Mouse (Mus musculus) c-Kit-positive CD71-positive TER-119-positive erythroid progenitor cells, embryonic 14.5 days (primary cell): ENCODE measurements at regions not wholly inside any gene's neighbourhood (a gene's known extent, or its start where the extent isn't known, plus 50 kb on each side); places are given as distances from the start of the nearest gene placed in this dataset.

Source experiments
- DNase-seq: peaks from one replicate; pipeline ENCODE4 v3.0.0-alpha.2; 2013; ENCODE audit warnings: low spot score

DNA sequence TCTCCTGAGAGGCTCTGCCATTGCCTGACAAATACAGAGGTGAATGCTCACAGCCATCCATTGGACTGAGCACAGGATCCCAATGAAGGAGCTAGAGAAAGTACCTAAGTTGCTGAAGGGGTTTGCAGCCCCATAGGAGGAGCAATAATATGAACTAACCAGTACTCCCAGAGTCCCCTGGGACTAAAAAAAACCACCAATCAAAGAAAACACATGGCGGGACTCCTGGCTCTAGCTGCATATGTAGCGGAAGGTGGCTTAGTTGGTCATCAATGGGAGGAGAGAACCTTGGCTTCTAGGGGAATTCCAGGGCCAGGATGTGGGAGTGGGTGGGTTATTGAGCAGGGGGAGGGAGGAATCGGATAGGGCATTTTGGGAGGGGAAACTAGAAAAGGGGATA lies 207.8 kb downstream of the Otol1 start:
- DNase-seq = no peak

DNA sequence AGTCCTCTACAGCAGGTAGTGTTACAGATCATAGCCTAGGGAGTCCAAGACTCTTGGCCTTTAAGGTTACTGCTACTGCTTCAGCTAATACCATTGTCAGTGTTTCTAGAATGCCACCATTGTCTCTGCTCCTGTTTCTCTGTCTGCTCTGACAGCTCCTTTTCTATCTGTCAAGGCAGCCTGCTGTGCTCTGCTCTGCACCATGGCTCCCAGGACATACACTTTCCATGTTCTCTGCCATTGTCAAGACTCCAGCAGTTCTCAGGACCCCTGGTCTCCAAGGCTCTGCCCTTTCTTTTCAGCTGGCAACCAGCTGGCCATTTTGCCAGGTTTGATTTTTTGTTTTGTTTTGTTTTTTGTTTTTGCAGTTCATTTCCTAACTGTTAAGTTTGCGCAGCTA lies 208.7 kb downstream of the Otol1 start:
- no peak for DNase-seq

DNA sequence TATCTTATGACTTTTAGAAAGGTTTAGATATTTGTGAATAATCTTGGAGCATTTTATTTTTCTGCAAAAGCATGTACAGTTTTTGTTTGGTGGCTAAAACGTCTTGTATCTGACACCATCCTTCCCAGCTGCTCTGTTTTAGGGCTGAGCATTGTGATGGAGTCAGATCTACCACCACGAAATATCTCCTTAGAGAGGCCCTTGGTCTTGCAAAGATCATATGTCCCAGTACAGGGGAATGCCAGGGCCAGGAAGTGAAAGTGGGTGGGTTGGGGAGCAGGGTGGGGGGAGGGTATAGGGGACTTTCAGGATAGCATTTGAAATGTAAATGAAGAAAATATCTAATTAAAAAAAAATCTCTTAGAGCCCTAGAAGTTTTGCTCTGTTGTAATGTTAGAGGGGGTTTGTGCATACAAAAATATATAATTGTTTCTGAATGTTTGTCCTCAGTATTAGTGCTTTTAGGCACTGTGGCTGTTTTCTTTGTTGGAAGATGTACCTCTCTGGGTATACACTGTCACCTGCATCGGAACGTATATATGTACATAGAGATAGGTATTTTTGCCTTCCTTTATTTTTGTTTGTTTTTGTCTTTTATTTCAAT lies 211.4 kb downstream of the Otol1 start:
- no peak for DNase-seq

DNA sequence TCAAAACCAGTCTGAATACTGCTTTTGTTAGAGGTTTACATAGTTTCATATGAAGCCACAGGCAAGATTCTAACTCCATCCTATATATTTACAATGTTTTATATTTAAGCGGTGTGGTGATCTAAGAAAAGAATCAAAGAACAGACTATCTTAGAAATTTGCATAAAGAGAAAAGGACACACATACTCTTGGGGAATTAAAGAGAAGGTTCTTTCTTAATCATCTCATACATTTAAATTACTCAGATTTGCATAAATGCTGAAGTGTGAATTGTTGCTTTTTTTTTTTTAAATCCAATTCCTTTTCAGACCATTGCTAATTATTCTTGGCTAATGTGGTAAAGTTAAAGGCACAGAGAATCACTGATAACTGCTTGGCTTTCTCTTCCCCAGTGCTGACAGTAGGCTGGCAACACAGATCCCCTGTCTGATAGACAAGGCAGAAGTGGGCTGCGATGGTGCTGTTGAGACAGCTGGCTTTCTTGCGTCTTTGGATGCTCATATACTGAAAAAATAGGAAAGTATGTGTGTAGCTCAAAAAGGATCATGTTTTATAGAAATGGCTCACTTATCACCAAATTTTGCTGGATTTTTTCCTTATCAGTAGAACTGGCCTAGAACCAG lies 216.1 kb downstream of the Otol1 start:
- no peak for DNase-seq

DNA sequence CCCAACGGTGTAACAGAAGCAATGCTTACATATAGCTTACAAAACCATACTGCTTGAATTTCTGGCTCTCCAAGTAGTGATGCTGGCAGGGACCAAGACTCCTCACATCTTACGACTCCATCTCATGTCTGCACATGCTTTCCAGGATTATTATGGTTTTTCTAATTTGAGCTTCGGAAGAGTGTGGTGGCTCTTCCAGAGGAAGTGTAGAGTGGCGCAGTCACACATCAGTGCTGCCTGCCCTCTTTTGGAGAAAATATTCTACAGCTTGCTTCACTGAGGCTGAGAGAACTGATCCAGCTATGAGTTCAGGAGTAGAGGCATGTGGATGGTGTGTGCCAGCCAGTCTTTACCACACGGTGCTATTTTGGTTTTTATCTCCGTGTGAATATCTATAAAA lies 217.4 kb downstream of the Otol1 start:
- DNase-seq = no peak

DNA sequence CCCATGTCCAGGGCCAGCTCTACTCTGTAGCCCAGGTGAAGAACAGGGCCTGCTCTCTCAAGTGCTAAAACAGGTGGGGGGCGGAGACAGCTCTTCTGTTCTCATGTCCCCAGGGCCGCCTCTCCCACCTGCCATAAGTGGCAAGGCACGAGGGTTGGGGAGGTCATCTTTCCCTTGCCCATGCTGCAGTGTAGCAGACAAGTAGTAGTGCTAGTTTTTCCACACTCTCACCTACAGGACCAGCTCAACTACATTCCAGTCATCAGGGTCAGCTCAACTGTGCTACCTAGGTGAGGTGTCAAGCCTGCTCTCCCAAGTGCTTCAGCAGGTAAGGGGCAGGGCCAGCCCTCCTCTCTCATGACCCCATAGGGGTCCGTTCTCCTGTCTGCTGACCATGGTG lies 219.8 kb downstream of the Otol1 start:
- no peak for DNase-seq

DNA sequence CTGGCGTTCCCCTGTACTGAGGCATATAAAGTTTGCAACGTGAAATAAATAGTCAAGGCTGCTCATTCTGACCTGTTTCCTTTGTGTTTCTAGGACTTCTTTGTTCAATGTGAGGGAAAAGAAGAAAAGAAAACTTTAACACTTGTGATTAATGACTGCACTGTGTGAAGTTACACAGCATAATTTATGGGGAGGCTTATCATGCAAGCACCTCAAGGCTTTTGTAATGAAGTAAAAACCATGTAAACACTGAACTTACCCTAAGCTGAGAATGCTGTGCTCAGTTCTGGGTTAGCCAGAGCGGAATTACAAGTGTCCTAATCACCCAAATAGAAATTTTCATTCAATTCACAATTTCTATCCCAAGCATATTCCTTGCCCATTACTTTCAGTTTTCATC lies 241.2 kb downstream of the Otol1 start:
- no peak for DNase-seq

DNA sequence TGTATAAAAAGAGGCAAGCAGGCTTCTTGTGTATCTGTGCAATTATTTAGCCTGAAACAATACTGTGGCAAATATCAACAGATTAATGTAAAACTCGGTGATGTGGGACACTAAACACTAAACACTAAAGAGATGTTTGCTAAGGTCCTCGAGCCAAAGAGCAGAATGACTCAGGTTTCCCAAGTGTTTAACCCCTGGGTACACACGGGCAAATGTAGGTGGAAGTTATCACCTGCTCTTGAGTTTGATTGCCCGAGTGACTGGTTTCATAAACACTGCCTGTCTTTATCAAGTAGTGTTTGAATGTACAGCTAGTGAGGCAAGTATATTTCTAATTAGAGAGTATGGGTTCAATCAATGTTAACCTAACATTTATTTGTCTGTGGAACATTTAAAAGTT lies 242.5 kb downstream of the Otol1 start:
- DNase-seq = no peak

DNA sequence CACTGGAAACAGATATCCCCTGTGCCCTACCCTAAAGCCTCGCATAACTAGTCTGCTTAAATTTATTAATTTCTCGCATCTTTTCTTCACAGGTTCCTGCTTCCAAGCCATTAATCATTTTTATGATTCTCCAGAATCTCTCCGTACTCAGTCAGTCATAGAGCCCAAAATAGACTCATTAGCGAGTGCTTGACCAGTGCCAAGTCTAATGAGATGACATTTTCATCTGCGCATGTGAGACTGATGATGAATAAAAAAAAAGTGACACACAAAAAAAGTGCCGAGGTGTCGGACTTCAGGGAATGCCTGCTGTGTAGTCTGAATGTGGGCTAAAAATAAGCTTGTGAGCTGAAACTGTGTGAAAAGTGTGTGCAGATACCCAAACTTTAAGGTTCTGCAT lies 243.3 kb downstream of the Otol1 start:
- no peak for DNase-seq

DNA sequence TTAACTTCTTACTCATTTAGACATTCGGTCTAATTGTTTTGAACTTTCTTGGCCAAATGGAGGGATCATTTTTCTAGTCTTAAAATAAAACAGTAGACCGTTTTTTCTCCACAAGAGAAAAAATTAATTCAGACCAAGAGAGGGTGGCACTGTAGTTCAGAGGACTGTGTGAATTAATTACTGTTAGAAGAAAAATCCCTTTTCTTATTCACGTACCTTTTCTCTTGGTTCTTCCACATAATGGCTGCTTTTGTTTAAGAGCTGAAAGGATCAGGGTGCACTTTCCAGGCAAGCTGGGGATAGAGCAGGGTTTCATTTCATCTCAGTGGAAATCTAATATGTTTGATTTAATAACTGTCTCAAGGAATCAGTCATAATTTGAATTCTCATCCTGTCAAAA lies 255.9 kb downstream of the Otol1 start:
- no peak for DNase-seq

DNA sequence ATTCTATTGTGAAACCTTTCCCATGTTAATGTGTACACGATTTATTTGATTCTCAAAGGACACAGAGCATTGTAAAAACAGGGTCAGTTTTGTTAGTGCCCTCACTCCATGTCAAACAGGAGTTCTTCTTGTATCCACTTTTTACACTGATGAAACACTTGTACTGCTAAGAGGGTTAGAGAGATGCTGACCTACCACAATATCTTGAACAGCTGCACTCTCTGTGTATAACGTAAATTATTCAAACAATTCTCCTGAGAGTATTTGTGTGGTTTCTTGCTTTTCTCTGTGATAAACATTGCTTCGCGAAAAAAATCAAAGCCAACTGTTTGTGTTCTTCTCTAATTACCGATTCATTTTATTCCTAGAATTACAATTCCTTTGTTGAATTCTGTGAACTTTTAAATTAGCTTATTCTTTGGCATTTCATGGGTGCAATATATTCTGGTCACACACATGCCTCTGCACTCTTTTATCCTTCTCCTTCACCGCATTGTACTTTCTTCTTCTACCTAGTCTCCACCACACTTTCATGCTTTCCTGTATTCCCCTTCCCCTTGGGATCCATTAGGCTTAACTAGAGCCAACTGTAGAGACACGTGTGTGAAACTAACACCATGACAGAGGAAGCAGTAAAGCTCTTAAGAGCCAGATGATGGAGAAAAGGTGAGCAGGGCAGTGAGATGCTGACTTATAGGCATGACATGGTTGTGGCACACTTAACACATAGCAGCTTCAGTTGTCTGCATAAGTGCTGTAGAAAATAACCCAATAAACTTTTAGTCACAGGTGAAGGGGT lies 281.4 kb downstream of the Otol1 start:
- DNase-seq = no peak

DNA sequence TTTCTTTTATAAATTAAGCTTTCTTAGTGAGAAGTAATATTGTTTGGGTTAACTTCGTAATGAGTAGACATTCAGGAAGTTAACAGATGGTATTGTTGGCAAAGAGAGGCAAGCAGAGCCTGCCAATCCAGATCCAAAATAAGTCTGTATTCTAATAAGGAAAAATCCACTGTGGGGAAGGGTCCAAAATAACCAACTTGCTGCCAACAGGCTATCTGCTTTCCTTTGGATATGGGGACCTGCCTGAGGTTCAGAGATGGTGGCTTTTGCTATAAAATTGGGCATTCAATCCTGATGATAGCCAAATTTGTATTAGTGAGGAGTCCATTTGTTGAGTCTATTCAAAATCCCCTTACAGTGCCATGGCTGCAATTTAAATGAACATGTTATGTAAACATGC lies 300.1 kb downstream of the Otol1 start:
- DNase-seq = no peak

DNA sequence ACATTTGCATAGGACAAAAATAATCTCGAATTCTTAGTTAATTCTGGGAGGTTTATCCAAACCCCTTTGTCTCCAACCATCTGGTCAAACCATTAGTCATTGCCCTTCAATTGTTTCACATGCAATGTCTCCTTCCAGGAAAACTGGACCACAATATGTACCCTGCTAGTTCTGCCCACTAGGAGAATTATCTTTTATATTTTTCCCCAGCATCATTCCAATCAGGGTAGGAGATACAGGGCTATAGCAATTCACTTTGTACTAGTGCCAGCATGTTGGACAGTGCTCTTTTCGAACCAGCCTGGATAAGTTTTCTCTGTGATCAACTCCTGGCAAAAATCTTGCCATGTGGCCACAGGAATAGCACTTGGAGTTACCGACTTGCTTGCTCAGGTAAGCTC lies 300.6 kb downstream of the Otol1 start:
- no peak for DNase-seq

DNA sequence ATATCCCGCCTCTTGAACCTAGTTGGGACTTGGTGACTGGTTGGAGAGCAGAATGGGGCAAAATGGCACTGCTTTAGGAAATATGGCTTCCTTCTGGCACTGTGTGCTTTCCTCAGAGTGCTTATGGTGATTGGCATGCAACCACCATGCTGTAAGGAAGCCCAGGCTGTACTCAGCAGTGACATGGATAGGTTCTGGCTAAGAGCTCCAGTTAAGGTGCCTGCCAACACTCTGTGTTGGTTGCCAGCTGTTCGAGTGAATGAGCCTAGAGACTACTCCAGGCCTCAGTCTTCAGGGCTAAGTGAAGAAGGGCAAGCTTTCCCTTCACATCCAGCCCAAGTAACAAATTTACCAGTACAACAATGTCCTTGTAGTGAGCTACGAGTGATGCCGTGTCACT lies 301.9 kb downstream of the Otol1 start:
- DNase-seq = no peak

DNA sequence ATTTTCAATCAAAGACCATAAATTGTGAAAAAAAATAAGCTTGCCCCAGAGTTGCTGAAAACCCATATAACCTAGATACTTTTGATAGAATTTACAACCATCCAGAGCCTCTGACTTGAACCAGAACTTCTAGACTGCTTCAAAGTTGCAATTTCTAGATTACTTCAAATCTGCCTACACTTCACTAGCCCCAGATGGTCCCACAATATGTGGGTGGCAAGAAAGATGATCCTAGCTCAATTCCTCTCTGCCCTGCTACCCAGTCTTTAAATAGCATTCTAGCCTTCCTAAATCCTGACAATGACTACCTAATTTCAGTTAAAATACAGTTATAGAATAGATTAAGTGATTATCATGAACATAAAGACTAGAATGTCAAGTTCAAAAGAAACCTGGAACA lies 303.6 kb downstream of the Otol1 start:
- DNase-seq = no peak

DNA sequence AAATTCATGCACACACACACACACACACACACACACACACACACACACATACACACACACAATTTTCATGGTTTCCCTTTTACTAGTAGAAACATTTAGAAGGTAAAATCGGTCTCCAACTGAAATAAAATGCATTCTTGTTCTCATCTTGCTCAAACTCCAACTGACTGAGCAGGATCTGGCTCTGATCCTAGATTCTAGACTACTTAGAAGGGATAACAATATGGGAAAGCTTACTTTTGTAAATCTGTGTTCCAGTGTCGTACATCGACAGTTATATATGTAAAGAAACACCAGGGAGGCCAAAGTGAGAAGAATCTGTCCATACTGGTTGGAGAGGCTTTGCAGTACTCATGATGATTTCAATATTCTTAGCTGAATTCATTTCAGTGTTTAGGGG lies 304.6 kb downstream of the Otol1 start:
- no peak for DNase-seq

DNA sequence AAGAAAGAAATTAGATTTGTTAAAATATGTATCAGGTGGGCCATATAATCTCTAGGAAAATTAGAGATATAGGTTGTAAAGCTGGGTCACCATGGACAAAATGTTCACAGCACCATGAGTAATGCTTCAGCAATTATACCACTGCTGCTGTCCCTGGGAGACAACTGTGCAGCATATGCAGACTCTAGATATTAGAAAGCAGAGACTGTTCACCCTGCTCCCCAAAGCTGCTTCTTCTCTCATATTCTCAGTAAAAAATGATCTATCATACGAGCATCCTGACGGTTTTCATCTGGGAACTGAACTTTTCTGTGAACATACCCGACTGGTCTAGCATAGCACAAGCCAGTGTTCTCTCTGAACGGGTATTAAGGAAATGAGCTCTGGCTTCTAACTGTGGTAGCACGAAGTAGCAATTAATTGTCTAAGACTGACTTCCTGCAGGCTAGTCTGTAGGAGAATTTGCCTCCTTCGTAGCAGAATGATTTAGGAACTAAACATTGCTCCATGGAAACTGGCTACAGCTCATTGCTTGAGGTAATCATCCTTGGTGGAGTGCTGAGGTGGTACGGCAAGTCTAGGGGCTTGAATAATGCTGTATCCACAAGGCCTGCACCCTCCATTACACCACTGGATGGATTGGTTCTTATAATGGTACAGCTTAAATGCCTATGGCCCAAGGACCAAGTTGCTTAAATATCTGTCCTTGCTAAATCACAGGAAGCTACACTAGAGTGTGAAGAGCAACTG lies 305.9 kb downstream of the Otol1 start:
- DNase-seq = no peak

DNA sequence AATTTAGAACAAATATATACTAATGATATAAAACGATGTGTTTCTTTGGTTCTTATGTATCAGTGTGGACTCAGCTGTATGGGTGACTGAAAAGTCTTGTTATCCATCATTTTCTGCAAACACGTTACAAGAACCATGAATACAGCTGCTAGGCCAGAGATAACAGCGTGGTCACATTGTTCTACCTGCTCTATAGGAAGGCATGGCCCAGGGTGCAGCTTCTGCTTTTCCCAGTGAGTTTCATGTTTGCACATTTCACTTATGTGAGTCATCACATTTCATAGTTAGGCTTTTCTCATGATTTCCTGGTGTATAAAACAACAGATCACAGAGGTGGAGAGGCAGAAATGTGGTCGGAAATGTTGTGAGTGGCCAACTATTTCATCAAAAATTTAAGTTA lies 306.8 kb downstream of the Otol1 start:
- no peak for DNase-seq

DNA sequence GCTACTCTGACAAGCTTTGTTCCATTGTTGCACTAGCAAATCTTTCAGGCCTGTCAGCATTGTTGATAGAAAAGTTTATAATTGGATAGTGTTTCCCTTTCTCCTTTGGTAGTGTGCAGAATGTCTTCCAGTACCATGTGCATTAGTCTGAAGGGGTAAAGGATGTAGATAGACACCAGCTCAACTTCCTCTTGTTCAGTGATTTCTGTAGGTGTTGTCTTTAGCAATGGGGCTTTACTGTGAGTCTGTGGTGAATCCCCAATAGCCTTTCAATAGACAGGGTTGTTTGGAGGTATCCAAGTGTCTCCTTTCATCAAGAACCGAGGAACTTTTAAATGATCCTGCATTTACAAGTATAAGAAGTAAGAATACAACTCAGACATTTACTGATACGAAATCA lies 311.0 kb downstream of the Otol1 start:
- DNase-seq = no peak

DNA sequence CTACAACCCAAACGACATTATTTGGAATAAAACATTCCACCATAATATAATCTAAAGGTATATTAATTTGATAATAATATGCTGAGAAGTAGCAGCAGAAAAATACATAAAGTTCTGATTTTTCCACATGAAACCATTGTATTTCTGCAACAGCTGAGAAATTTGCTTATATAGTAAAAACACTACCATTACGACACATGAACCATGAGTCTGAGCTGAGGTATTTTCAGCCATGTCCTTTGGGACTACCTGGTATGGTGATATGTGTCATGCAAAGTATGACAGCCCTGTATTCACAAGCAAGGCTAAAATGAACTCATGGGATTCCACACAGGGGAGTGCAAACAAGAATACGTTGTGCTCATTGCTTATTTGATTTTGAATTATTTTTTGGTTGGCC lies 311.7 kb downstream of the Otol1 start:
- DNase-seq = no peak

DNA sequence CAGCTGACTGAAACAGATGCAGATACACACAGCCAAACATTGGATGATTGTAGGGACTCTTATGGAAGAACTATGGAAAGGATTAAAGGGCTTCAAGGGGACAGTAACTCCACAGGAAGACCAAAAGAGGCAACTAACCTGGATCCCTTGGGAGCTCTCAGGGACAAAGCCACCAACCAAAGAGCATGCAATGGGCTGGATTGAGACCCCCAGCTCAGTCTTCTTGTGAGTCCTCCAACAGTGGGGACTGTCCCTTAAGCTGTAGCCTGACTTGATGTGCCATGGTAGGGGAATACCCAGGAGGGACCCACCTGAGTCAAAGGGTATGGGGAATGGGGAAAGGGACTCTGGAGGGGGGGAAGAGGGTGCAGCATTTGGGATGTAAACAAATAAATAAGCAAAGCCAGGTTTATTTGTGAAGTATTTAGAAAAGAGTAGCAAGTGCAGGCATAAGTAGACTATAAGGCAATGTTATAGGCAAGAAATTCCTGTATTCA lies 313.8 kb downstream of the Otol1 start:
- DNase-seq = no peak

DNA sequence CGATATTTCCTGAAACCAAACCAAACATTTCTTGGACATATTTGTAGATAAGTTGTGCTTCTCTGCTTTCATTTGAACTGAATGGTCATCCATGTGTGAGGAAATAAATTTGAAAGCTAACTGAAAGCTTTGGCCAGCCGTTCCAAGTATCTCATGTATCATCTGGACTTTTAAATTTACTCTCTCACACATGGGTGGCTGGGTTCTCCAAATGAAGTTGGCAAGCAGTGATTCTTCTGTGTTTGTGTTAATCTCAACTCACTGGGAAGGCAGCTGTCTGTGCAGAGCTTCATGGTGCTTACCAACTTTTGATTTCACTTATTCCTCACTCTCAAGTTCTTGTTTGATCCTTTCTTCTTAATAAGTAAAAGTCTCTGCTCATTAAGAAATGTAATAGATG lies 317.3 kb downstream of the Otol1 start:
- no peak for DNase-seq
